Mouse (Mus musculus): ENCODE measurements around the gene Cep57l1. TPM values are rescaled to one million over a fixed set of nuclear protein-coding genes. Genes with fewer than 3 reads are reported as not detected.

Cep57l1 gene
- polyA plus RNA-seq, 1 experiment from 2014 or later = 24.9 TPM

GRCm38 (mm10) chr10:41678746-41679360 is 130.8 kb downstream of the Cep57l1 start:
- Histone ChIP-seq H3K9me3 (replicated peaks; ENCODE audit: control insufficient read depth, low read length) (no peaks in the 10 kb centered on the region), H3K4me1 (ENCODE audit: control insufficient read depth, insufficient read depth, low read length) (no peaks in the 10 kb centered on the region; the same call in 1 of the 2 replicates), H3K4me2 (ENCODE audit: low read depth, low read length) (peak overlapping the region; percentile 19), H3K9ac (replicated peaks; ENCODE audit: low read length) (no peak overlapping the region), H3K27ac (replicated peaks; ENCODE audit: low read depth, low read length) (no peak overlapping the region), H3K27me3 (ENCODE audit: control insufficient read depth, insufficient read depth, low read length) (no peaks in the 10 kb centered on the region), H3K36me3 (replicated peaks; ENCODE audit: control insufficient read depth, insufficient read depth, low read depth, low read length) (no peaks in the 10 kb centered on the region), H3K4me3 (ENCODE audit: low read depth, low read length) (no peak overlapping the region)
- WGBS = 13% methylated on average over 18 of the region's 18 CpGs
- ATAC-seq (replicated peaks; ENCODE audit: insufficient number of reproducible peaks, low FRiP score, low TSS enrichment, low read depth) (peak; percentile 66), DNase-seq (ENCODE audit: low spot score) (peak; percentile 81)

DNA sequence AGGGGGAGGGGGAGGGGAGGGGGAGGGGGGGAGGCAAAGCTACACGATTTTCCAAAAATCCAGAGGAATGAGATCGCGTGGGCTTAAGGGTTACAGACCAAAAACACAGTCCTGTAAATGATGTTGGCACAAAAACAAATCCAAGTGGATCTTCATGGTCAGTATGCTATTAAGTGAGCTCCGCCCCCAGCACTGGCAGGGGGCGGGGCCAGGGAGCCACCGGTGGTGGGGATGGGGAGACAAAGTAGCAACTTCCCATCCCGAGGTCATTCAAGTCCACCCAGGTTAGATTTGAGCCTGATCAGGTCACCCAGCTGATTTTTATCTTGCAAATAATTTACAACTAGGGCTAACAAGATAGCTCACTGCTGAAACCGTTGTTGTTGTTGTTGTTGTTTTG is 132.3 kb downstream of the Cep57l1 start:
- DNase-seq (ENCODE audit: low spot score) (no peak), ATAC-seq (replicated peaks; ENCODE audit: insufficient number of reproducible peaks, low FRiP score, low TSS enrichment, low read depth) (no peak)
- no peak overlapping the region for H3K9ac ChIP-seq (replicated peaks; ENCODE audit: low read length)
- no peaks in the 10 kb centered on the region for H3K9me3 ChIP-seq (replicated peaks; ENCODE audit: control insufficient read depth, low read length)
- H3K27me3 ChIP-seq (ENCODE audit: control insufficient read depth, insufficient read depth, low read length) = no peaks in the 10 kb centered on the region
- H3K27ac ChIP-seq (replicated peaks; ENCODE audit: low read depth, low read length) = no peak overlapping the region
- H3K4me1 ChIP-seq (ENCODE audit: control insufficient read depth, insufficient read depth, low read length) = no peaks in the 10 kb centered on the region; the same call in 1 of the 2 replicates
- WGBS = 65% methylated on average over 8 of the region's 8 CpGs
- H3K4me2 ChIP-seq (ENCODE audit: low read depth, low read length) = no peak overlapping the region
- no peaks in the 10 kb centered on the region for H3K36me3 ChIP-seq (replicated peaks; ENCODE audit: control insufficient read depth, insufficient read depth, low read depth, low read length)
- H3K4me3 ChIP-seq (ENCODE audit: low read depth, low read length) = no peak overlapping the region

DNA sequence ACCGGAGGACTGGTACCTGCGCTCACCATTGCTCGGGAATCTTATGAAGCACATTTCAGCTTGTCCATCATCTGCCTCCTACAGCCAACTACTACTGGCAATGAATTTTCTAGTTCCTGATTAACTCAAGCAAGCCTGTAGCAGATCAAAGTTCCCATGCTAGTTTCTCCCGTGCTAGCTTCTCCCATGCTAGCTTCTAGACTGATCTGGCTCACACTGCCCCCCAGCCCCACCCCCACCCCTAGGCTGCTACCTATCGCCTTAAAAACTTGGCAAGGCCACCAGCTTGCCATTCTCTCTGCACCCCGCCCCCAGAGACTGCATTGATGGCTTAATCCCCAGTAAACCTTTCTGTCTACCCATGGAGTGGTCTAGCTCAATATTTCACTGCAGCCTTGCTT is 133.0 kb downstream of the Cep57l1 start:
- H3K4me3 ChIP-seq (ENCODE audit: low read depth, low read length) = no peak overlapping the region
- ATAC-seq (replicated peaks; ENCODE audit: insufficient number of reproducible peaks, low FRiP score, low TSS enrichment, low read depth) = no peak
- 83% methylated on average over 6 of the region's 6 CpGs for WGBS

DNA sequence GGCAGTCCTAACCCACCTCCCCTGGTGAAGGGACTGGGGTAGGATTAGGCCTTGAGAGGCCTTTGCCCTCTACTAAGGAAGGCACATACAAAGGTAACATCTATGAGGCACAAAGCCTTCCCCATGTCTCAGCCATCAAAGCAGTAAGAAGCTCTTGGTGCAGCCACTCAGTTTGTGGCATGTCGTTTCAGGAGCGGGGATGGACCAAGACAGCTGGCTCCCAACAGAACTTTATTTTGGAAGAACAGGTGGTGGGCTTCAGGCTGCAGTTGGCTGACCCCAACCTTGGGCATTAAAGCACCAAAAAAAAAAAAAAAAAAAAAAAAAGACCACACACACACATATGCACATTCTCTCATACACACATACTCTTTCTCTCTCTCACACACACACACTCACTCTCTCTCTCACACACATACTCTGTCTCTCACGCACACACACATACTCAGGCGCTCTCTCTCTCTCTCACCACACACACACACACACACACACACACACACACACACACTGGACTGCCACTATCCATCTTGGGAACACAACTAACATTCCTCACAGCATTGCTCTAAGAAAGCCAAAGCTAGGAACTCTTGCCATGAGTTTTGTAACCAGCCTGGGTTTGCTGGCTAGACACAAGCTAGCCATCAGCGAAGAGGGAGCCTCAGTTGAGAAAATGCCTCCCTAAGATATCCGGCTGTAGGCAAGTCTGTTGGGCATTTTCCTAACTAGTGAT is 133.7 kb downstream of the Cep57l1 start:
- Histone ChIP-seq H3K4me1 (ENCODE audit: control insufficient read depth, insufficient read depth, low read length) (no peaks in the 10 kb centered on the region; the same call in 1 of the 2 replicates), H3K27ac (replicated peaks; ENCODE audit: low read depth, low read length) (no peak overlapping the region), H3K4me3 (ENCODE audit: low read depth, low read length) (no peak overlapping the region), H3K9me3 (replicated peaks; ENCODE audit: control insufficient read depth, low read length) (no peaks in the 10 kb centered on the region), H3K9ac (replicated peaks; ENCODE audit: low read length) (no peak overlapping the region), H3K4me2 (ENCODE audit: low read depth, low read length) (no peak overlapping the region), H3K27me3 (ENCODE audit: control insufficient read depth, insufficient read depth, low read length) (no peaks in the 10 kb centered on the region), H3K36me3 (replicated peaks; ENCODE audit: control insufficient read depth, insufficient read depth, low read depth, low read length) (no peaks in the 10 kb centered on the region)
- no peak for DNase-seq (ENCODE audit: low spot score)
- 86% methylated on average over 6 of the region's 6 CpGs for WGBS
- ATAC-seq (replicated peaks; ENCODE audit: insufficient number of reproducible peaks, low FRiP score, low TSS enrichment, low read depth) = no peak

More for the DNA sequence above, 133.0 kb downstream of the Cep57l1 start:
- H3K4me2 ChIP-seq (ENCODE audit: low read depth, low read length) = no peak overlapping the region
- no peak overlapping the region for H3K27ac ChIP-seq (replicated peaks; ENCODE audit: low read depth, low read length)
- no peaks in the 10 kb centered on the region for H3K9me3 ChIP-seq (replicated peaks; ENCODE audit: control insufficient read depth, low read length)
- H3K9ac ChIP-seq (replicated peaks; ENCODE audit: low read length) = no peak overlapping the region
- no peaks in the 10 kb centered on the region; the same call in 1 of the 2 replicates for H3K4me1 ChIP-seq (ENCODE audit: control insufficient read depth, insufficient read depth, low read length)
- H3K27me3 ChIP-seq (ENCODE audit: control insufficient read depth, insufficient read depth, low read length) = no peaks in the 10 kb centered on the region
- no peaks in the 10 kb centered on the region for H3K36me3 ChIP-seq (replicated peaks; ENCODE audit: control insufficient read depth, insufficient read depth, low read depth, low read length)
- no peak for DNase-seq (ENCODE audit: low spot score)

GRCm38 (mm10) chr10:41675243-41675642 is 134.4 kb downstream of the Cep57l1 start:
- Histone ChIP-seq H3K27ac (replicated peaks; ENCODE audit: low read depth, low read length) (no peak overlapping the region), H3K27me3 (ENCODE audit: control insufficient read depth, insufficient read depth, low read length) (no peaks in the 10 kb centered on the region), H3K4me3 (ENCODE audit: low read depth, low read length) (no peak overlapping the region), H3K9ac (replicated peaks; ENCODE audit: low read length) (no peak overlapping the region), H3K9me3 (replicated peaks; ENCODE audit: control insufficient read depth, low read length) (no peaks in the 10 kb centered on the region), H3K4me2 (ENCODE audit: low read depth, low read length) (no peak overlapping the region), H3K4me1 (ENCODE audit: control insufficient read depth, insufficient read depth, low read length) (no peaks in the 10 kb centered on the region; the same call in 1 of the 2 replicates), H3K36me3 (replicated peaks; ENCODE audit: control insufficient read depth, insufficient read depth, low read depth, low read length) (no peaks in the 10 kb centered on the region)
- ATAC-seq (replicated peaks; ENCODE audit: insufficient number of reproducible peaks, low FRiP score, low TSS enrichment, low read depth) (no peak), DNase-seq (ENCODE audit: low spot score) (no peak)
- WGBS = 79% methylated on average over 6 of the region's 6 CpGs

- Histone ChIP-seq H3K4me3 (ENCODE audit: low read depth, low read length) (no peak overlapping the region), H3K4me2 (ENCODE audit: low read depth, low read length) (no peak overlapping the region), H3K27me3 (ENCODE audit: control insufficient read depth, insufficient read depth, low read length) (no peaks in the 10 kb centered on the region), H3K27ac (replicated peaks; ENCODE audit: low read depth, low read length) (no peak overlapping the region), H3K9me3 (replicated peaks; ENCODE audit: control insufficient read depth, low read length) (no peaks in the 10 kb centered on the region), H3K36me3 (replicated peaks; ENCODE audit: control insufficient read depth, insufficient read depth, low read depth, low read length) (no peaks in the 10 kb centered on the region), H3K9ac (replicated peaks; ENCODE audit: low read length) (no peak overlapping the region), H3K4me1 (ENCODE audit: control insufficient read depth, insufficient read depth, low read length) (no peaks in the 10 kb centered on the region; the same call in 1 of the 2 replicates)
- DNase-seq (ENCODE audit: low spot score) (no peak), ATAC-seq (replicated peaks; ENCODE audit: insufficient number of reproducible peaks, low FRiP score, low TSS enrichment, low read depth) (no peak)
- WGBS = 73% methylated on average over 3 of the region's 3 CpGs
These were observed 135.3 kb downstream of the Cep57l1 start for GRCm38 (mm10) chr10:41674362-41674761.

- no peak overlapping the region for H3K4me2 ChIP-seq (ENCODE audit: low read depth, low read length)
- no peak overlapping the region for H3K9ac ChIP-seq (replicated peaks; ENCODE audit: low read length)
- H3K4me3 ChIP-seq (ENCODE audit: low read depth, low read length) = no peak overlapping the region
- H3K27me3 ChIP-seq (ENCODE audit: control insufficient read depth, insufficient read depth, low read length) = no peaks in the 10 kb centered on the region
- DNase-seq (ENCODE audit: low spot score) (no peak), ATAC-seq (replicated peaks; ENCODE audit: insufficient number of reproducible peaks, low FRiP score, low TSS enrichment, low read depth) (no peak)
- H3K36me3 ChIP-seq (replicated peaks; ENCODE audit: control insufficient read depth, insufficient read depth, low read depth, low read length) = no peaks in the 10 kb centered on the region
- H3K4me1 ChIP-seq (ENCODE audit: control insufficient read depth, insufficient read depth, low read length) = no peaks in the 10 kb centered on the region
- no peak overlapping the region for H3K27ac ChIP-seq (replicated peaks; ENCODE audit: low read depth, low read length)
- WGBS = 75% methylated on average over 5 of the region's 5 CpGs
- no peaks in the 10 kb centered on the region for H3K9me3 ChIP-seq (replicated peaks; ENCODE audit: control insufficient read depth, low read length)
These were observed 139.5 kb downstream of the Cep57l1 start for GRCm38 (mm10) chr10:41670196-41670595.

Data from embryonic facial prominence, embryonic 11.5 days (tissue).